Mouse (Mus musculus): ENCODE measurements around the gene Gstp2. TPM values are rescaled to one million over a fixed set of nuclear protein-coding genes. Genes with fewer than 3 reads are reported as not detected.

Gene Gstp2
- total and polyA plus RNA-seq, 2 experiments, result 7.9 to 9.2 TPM

- Histone ChIP-seq H3K27me3 (ENCODE audit: control insufficient read depth, insufficient read depth, low read length) (no peaks in the 10 kb centered on the region), H3K4me1 (ENCODE audit: control insufficient read depth, insufficient read depth, low read length) (peaks cover 28% of the 10 kb centered on the region), H3K27ac (replicated peaks; ENCODE audit: insufficient read depth, low read depth, low read length) (peak overlapping the region; percentile 98), H3K4me3 (ENCODE audit: insufficient read depth, low read depth, low read length) (no peak overlapping the region), H3K9ac (ENCODE audit: low read depth, low read length) (no peak overlapping the region), H3K79me2 (ENCODE audit: control insufficient read depth, insufficient read depth, low read length) (no peaks in the 10 kb centered on the region), H3K36me3 (ENCODE audit: control insufficient read depth, insufficient read depth, low read length) (no peaks in the 10 kb centered on the region)
- TF ChIP-seq CTCF (IDR thresholded peaks at IDR 0.05; ENCODE audit: low read depth, low read length), result no peak
- TF ChIP-seq POLR2A (IDR thresholded peaks at IDR 0.05; ENCODE audit: extremely low read depth, insufficient read depth, low read length), result no peak
- 86% methylated on average over 13 of the region's 13 CpGs for WGBS
- DNase-seq (ENCODE audit: extremely low read depth, low read depth, low spot score), result no peak
These were observed 11.6 kb upstream of the Gstp2 start for GRCm38 (mm10) chr19:4057389-4057788.

- H3K27ac ChIP-seq (replicated peaks; ENCODE audit: insufficient read depth, low read depth, low read length), result peak overlapping the region; percentile 98
- WGBS, result 21% methylated on average over 4 of the region's 4 CpGs
- H3K4me3 ChIP-seq (ENCODE audit: insufficient read depth, low read depth, low read length), result no peak overlapping the region
- H3K36me3 ChIP-seq (ENCODE audit: control insufficient read depth, insufficient read depth, low read length), result no peaks in the 10 kb centered on the region
- TF ChIP-seq CTCF (IDR thresholded peaks at IDR 0.05; ENCODE audit: low read depth, low read length) (no peak), POLR2A (IDR thresholded peaks at IDR 0.05; ENCODE audit: extremely low read depth, insufficient read depth, low read length) (no peak)
- no peaks in the 10 kb centered on the region for H3K27me3 ChIP-seq (ENCODE audit: control insufficient read depth, insufficient read depth, low read length)
- peaks cover 28% of the 10 kb centered on the region for H3K4me1 ChIP-seq (ENCODE audit: control insufficient read depth, insufficient read depth, low read length)
- H3K9ac ChIP-seq (ENCODE audit: low read depth, low read length), result 0 out of 2 replicates have a peak overlapping the region, but pooled peaks have one; percentile 4
- H3K79me2 ChIP-seq (ENCODE audit: control insufficient read depth, insufficient read depth, low read length), result no peaks in the 10 kb centered on the region
- no peak for DNase-seq (ENCODE audit: extremely low read depth, low read depth, low spot score)
These were observed 10.9 kb upstream of the Gstp2 start for GRCm38 (mm10) chr19:4056727-4057126.

GRCm38 (mm10) chr19:4055947-4056693 is 10.3 kb upstream of the Gstp2 start:
- Histone ChIP-seq H3K9ac (ENCODE audit: low read depth, low read length) (peak overlapping the region; percentile 60), H3K4me1 (ENCODE audit: control insufficient read depth, insufficient read depth, low read length) (peaks cover 28% of the 10 kb centered on the region)
- DNase-seq (ENCODE audit: extremely low read depth, low read depth, low spot score), result peak; percentile 87

GRCm38 (mm10) chr19:4055216-4055946 is 9.6 kb upstream of the Gstp2 start:
- H3K4me1 ChIP-seq (ENCODE audit: control insufficient read depth, insufficient read depth, low read length), result peaks cover 28% of the 10 kb centered on the region
- peak overlapping the region; percentile 98 for H3K27ac ChIP-seq (replicated peaks; ENCODE audit: insufficient read depth, low read depth, low read length)
- no peaks in the 10 kb centered on the region for H3K79me2 ChIP-seq (ENCODE audit: control insufficient read depth, insufficient read depth, low read length)
- no peaks in the 10 kb centered on the region for H3K27me3 ChIP-seq (ENCODE audit: control insufficient read depth, insufficient read depth, low read length)
- TF ChIP-seq CTCF (IDR thresholded peaks at IDR 0.05; ENCODE audit: low read depth, low read length) (no peak), POLR2A (IDR thresholded peaks at IDR 0.05; ENCODE audit: extremely low read depth, insufficient read depth, low read length) (0 out of 2 replicates have a peak, but pooled peaks have one; percentile 16)
- H3K4me3 ChIP-seq (ENCODE audit: insufficient read depth, low read depth, low read length), result no peak overlapping the region
- no peaks in the 10 kb centered on the region for H3K36me3 ChIP-seq (ENCODE audit: control insufficient read depth, insufficient read depth, low read length)
- DNase-seq (ENCODE audit: extremely low read depth, low read depth, low spot score), result peak; percentile 90
- peak overlapping the region; percentile 60 for H3K9ac ChIP-seq (ENCODE audit: low read depth, low read length)
- 24% methylated on average over 8 of the region's 8 CpGs for WGBS

More at GRCm38 (mm10) chr19:4055947-4056693, 10.3 kb upstream of the Gstp2 start:
- H3K36me3 ChIP-seq (ENCODE audit: control insufficient read depth, insufficient read depth, low read length), result no peaks in the 10 kb centered on the region
- H3K4me3 ChIP-seq (ENCODE audit: insufficient read depth, low read depth, low read length), result no peak overlapping the region
- no peak for TF ChIP-seq CTCF (IDR thresholded peaks at IDR 0.05; ENCODE audit: low read depth, low read length)
- no peak for TF ChIP-seq POLR2A (IDR thresholded peaks at IDR 0.05; ENCODE audit: extremely low read depth, insufficient read depth, low read length)
- H3K27me3 ChIP-seq (ENCODE audit: control insufficient read depth, insufficient read depth, low read length), result no peaks in the 10 kb centered on the region
- H3K27ac ChIP-seq (replicated peaks; ENCODE audit: insufficient read depth, low read depth, low read length), result peak overlapping the region; percentile 98
- no peaks in the 10 kb centered on the region for H3K79me2 ChIP-seq (ENCODE audit: control insufficient read depth, insufficient read depth, low read length)
- 17% methylated on average over 15 of the region's 15 CpGs for WGBS

GRCm38 (mm10) chr19:4054613-4055012 is 8.8 kb upstream of the Gstp2 start:
- no peaks in the 10 kb centered on the region for H3K79me2 ChIP-seq (ENCODE audit: control insufficient read depth, insufficient read depth, low read length)
- H3K4me3 ChIP-seq (ENCODE audit: insufficient read depth, low read depth, low read length), result no peak overlapping the region
- peak overlapping the region; percentile 98 for H3K27ac ChIP-seq (replicated peaks; ENCODE audit: insufficient read depth, low read depth, low read length)
- WGBS, result 29% methylated on average over 5 of the region's 5 CpGs
- no peaks in the 10 kb centered on the region for H3K36me3 ChIP-seq (ENCODE audit: control insufficient read depth, insufficient read depth, low read length)
- no peaks in the 10 kb centered on the region for H3K27me3 ChIP-seq (ENCODE audit: control insufficient read depth, insufficient read depth, low read length)
- H3K9ac ChIP-seq (ENCODE audit: low read depth, low read length), result no peak overlapping the region
- H3K4me1 ChIP-seq (ENCODE audit: control insufficient read depth, insufficient read depth, low read length), result peaks cover 28% of the 10 kb centered on the region
- peak; percentile 75 for DNase-seq (ENCODE audit: extremely low read depth, low read depth, low spot score)
- no peak for TF ChIP-seq CTCF (IDR thresholded peaks at IDR 0.05; ENCODE audit: low read depth, low read length)
- TF ChIP-seq POLR2A (IDR thresholded peaks at IDR 0.05; ENCODE audit: extremely low read depth, insufficient read depth, low read length), result no peak

Measured in liver, adult 2 months (tissue).